Mouse (Mus musculus) left cerebral cortex, adult 9 months (tissue): ENCODE results near the gene Rccd1.

Experiments
- DNase-seq, 2 experiments: peaks; one replicate each; pipeline ENCODE4 v3.0.0; 2022; ENCODE audit warnings: low spot score in 2 of 2

Rccd1 gene

GRCm38 (mm10) chr7:80261372-80261990, 62.8 kb downstream of the Rccd1 start:
- DNase-seq: peak in 1 of 2 experiments; percentile 26

- DNase-seq: peak; percentile 47 to 85
Observed at GRCm38 (mm10) chr7:80260625-80261371, 63.5 kb downstream of the Rccd1 start, which contains the start of gene Ngrn. Ngrn (plus strand) TSS chr7:80261215.

GRCm38 (mm10) chr7:80257706-80258105, 66.5 kb downstream of the Rccd1 start:
- no peak for DNase-seq

GRCm38 (mm10) chr7:80255981-80256380, 68.3 kb downstream of the Rccd1 start:
- DNase-seq: no peak

- no peak for DNase-seq
Observed at GRCm38 (mm10) chr7:80252886-80253285, 71.4 kb downstream of the Rccd1 start.

- no peak for DNase-seq
Observed at GRCm38 (mm10) chr7:80252437-80252836, 71.8 kb downstream of the Rccd1 start.

- DNase-seq: no peak
Observed at GRCm38 (mm10) chr7:80246859-80247258, 77.4 kb downstream of the Rccd1 start.

- peak; percentile 92 to 97 for DNase-seq
Observed at GRCm38 (mm10) chr7:80246148-80246721, 78.0 kb downstream of the Rccd1 start, which contains the start of gene Ttll13. Ttll13 (plus strand) TSS chr7:80246376.

GRCm38 (mm10) chr7:80244851-80245250, 79.4 kb downstream of the Rccd1 start:
- no peak for DNase-seq
